Mouse (Mus musculus) gastrocnemius, postnatal 10 days (tissue): ENCODE data around the gene Tmx2. TPM values are rescaled to one million over a fixed set of nuclear protein-coding genes. Genes with fewer than 3 reads are reported as not detected.

ENCODE experiments used
- DNase-seq: peaks from one replicate; pipeline ENCODE4 v3.0.0; 2021; ENCODE audit warnings: mixed read lengths
- total RNA-seq, 2 experiments: library from RNA; stranded (reverse); gene quantifications; 2 replicates each; pipeline ENCODE4 v1.2.3; 2021

The Tmx2 gene
- total RNA-seq, 2 experiments from 2014 or later: 50.4 to 50.7 TPM

DNA sequence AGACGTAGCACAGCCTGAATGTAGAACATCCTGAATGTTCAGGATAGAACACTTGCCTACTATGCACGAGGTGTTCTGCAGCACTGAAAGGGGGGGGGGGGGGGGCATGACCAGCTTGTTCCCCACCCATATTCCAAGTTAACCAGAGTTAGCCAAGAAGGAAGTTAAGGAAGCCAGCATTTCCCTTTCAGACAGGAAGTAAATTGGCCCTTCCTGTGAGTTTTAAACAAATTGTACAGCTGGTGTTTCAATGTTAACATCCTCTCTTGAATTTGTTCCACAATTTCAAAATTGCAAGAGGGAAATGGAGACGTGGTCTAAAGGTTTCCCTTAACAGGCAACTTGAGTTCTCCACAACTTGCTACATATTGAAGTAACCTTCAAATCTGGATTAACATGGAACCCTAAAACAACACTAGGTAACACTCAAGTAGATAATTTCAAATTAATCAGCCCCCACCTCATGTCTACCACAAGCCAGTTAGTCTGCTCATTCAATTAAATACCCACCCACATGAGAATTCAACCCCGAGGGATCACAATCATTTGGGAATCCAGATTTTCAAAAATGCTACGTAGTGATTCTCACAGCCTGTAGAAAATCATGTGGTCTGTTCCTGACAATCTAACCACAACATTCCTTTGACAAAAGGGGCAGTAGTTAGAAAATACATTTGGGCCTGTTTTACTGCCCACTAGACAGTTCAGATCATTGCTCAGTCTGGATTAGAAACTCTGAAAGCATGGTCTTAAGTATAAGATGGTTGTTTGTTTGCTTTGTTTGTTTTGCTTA lies 40.3 kb downstream of the Tmx2 start:
- no peak for DNase-seq

- DNase-seq: peak; percentile 24
Observed at GRCm38 (mm10) chr2:84637452-84638165, 41.3 kb downstream of the Tmx2 start.

GRCm38 (mm10) chr2:84636231-84636741 lies 42.7 kb downstream of the Tmx2 start:
- DNase-seq: no peak

DNA sequence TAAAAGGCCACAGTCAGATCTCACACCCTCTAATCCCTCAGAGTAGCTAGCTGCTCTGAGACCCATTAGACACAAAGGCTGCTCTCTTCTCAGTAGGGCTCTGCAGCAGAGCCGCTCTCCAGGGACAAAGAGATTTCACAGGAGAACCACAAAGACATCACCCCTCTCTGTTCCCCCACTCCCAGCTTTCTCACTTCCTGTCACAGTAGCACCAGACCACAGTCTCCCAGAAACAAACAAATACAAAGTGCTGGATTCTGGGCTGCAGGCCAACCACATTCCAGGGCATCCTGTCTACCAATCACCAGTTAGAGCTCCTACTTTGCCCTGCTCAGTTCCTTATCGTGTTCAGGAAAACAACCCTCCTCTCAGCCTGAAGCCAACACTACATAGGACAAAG lies 43.3 kb downstream of the Tmx2 start:
- peak; percentile 85 for DNase-seq

DNA sequence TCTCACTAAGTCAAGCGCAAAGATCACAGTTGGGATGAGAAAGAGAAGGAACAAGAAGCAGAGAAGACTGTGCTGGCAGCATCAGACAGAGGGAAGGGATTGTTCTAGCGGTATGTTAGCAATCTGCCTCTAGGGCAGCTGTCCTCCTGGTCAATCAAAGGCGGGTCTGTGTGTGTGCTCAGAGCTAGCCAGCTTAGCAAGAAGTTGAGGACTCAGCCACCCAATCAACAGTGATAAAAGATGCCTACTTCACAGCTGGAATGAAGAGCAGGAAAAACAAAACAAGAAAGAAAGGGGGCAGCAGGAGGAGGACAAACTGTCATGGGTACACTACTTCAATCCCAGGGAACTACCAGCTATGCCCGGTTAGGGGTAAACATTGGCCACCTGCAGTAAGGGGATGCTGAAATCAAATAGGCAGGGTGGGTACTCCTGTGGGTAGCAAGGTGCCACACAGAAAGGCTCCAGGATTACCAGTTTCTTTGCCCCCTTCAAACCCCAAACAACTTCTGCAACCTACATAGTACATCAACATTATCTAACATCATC lies 43.9 kb downstream of the Tmx2 start:
- no peak for DNase-seq

DNA sequence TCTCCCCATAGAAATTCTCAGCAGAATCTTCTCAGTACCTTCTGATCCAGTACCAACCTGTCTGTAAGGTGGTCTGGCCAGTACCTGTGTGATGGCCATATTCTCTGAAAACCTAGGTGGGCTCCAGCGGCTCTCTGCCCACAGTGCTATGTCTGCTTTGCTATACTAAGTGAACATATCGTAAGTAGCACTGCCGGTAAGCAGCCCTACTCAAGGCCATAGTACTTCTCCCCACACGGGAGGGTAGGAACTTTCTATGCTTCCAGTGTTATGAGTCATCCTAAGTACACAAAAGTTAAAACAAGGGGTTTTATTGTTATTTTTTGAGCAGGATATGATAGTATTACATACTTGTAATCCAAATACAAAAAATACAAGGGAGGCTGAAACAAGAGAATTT lies 44.9 kb downstream of the Tmx2 start:
- DNase-seq: no peak

GRCm38 (mm10) chr2:84632999-84633398 lies 45.9 kb downstream of the Tmx2 start:
- DNase-seq: no peak

DNA sequence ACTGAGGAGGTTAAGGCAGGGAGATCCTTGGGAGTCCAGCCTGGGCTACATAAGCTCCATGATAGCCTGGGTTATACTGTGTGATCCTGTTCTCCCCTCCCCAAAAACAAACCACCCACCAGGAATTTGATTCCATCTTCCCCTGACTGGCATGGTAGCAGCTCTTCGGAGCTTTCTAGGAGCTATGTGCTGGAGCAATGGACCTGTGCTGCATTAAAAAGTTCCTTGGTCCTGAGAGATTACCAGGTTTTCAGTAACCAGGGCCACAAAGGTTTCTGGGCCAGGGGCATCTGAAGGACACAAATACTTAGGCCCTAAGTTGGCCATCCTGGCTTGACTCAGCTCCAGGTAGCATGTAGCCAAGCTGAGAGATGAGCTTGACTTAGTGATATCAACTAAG lies 46.9 kb downstream of the Tmx2 start:
- DNase-seq: no peak

DNA sequence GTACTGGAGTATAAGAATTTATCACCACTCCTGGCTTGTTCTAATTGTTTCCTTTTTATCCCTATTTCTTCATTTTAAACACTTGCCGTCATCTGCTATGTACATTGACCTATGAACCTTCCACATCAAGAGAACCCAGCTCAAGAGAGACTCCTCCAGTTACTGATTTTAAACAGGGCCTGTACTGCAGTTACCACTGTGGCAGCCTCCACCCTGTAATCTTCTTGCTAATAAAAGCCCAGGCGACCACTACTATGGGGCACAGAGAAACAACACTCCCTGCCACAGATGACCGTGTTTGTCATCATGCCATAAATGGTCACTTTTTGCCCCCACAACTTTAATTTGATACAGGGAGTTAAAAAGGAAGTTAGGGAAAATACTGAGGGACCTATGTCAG lies 51.9 kb downstream of the Tmx2 start:
- DNase-seq: no peak

DNA sequence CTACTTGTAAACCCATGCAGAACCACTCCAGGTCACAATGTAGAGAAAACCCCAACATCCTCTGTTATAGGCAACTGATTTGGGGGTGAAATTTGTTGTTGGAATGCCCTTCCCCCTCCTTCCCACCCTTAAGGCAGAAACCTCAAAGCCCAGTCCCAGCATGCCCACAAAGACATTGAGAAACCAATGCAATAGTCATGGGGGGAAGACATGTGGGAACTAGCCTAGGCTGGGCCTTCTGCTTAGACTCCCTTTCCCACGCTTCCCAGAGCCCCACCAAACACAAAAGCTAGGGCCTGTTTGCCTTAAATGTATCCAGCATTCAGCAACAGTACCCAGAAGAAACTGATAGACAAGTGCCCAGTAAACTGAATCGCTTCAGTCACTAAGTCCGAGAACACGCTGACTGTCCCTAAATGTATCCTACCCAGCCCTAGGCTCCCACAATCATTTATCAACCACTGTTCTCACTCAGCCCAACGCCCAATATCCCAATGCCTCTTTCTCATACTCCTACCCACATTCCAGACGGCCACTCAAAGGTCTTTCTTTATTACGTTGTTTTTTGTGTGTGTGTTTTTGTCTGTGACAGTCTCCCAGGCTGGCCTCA lies 52.5 kb downstream of the Tmx2 start:
- no peak for DNase-seq

- DNase-seq: no peak
Observed at GRCm38 (mm10) chr2:84624201-84624600, 54.7 kb downstream of the Tmx2 start.

DNA sequence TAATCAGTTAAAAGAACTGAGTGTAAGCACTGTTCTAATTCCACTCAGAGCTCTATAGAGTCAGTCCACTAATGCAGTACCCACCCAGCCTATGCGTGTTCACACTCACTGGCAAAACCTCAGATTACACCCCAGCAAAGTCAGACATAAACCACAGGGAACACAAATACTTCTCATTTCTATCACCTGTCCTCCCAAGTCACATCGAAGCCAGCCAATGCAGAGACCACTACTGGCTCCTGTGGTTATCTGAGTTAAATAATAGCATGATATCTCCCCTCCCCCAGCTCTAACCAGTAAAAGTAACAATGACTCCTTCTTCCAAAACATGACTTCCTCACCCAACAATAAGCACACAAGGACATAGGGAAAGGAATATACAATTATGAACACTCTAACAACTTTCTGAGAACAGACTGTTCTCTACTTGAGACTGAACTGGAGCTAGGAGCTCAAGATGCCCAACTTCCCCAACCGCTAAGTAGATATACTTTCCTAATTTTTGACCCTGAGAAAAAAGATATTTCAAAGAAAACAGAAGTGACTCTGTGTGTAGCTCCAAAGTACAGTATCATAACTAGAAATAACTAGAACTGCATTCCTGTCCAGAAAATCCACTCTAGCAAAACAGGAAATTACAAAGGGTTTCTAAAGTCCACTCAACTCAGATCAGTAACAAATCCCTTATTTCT lies 55.4 kb downstream of the Tmx2 start:
- no peak for DNase-seq

GRCm38 (mm10) chr2:84622668-84623067 lies 56.3 kb downstream of the Tmx2 start:
- no peak for DNase-seq

Other genes with a start within 250 kb of the Tmx2 start
- 10 to 100 TPM; 11.3 to 13.0 TPM for gene Tfpi, start 202.4 kb downstream of the Tmx2 start, total RNA-seq
- 10 to 100 TPM; 54.4 to 68.8 TPM for gene Ctnnd1, start 28.4 kb downstream of the Tmx2 start, total RNA-seq
- gene Btbd18, start 20.1 kb downstream of the Tmx2 start, total RNA-seq: under 1 TPM in 1 of 2 experiments, not detected in 1; 0.09 TPM
- gene Selenoh, start 8.4 kb downstream of the Tmx2 start, total RNA-seq: 10 to 100 TPM; 25.4 to 26.7 TPM
- not detected for gene Gm28635, start 1.1 kb downstream of the Tmx2 start, total RNA-seq
- 10 to 100 TPM; 11.0 to 13.6 TPM for gene Med19, start 738 bp downstream of the Tmx2 start, total RNA-seq
- 10 to 100 TPM; 42.7 to 47.9 TPM for gene Zdhhc5, start 36.0 kb upstream of the Tmx2 start, total RNA-seq
- 1 to 10 TPM; 4.6 to 5.3 TPM for gene Clp1, start 48.2 kb upstream of the Tmx2 start, total RNA-seq
- 1 to 10 TPM in 1 of 2 experiments, under 1 TPM in 1; 0.49 to 1.4 TPM for gene Ypel4, start 54.9 kb upstream of the Tmx2 start, total RNA-seq
- gene Gm19426, start 64.5 kb upstream of the Tmx2 start, total RNA-seq: 1 to 10 TPM in 1 of 2 experiments, under 1 TPM in 1; 0.77 to 1.4 TPM
- gene Serping1, start 96.3 kb upstream of the Tmx2 start, total RNA-seq: 10 to 100 TPM; 74.7 to 84.1 TPM
- 10 to 100 TPM in 1 of 2 experiments, 1 to 10 TPM in 1; 7.2 to 10.0 TPM for gene Ube2l6, start 119.7 kb upstream of the Tmx2 start, total RNA-seq
- 10 to 100 TPM; 64.0 to 71.1 TPM for gene Smtnl1, start 143.5 kb upstream of the Tmx2 start, total RNA-seq
- 10 to 100 TPM; 42.9 to 46.1 TPM for gene Timm10, start 147.9 kb upstream of the Tmx2 start, total RNA-seq
- gene Slc43a1, start 159.7 kb upstream of the Tmx2 start, total RNA-seq: 1 to 10 TPM; 6.4 to 6.7 TPM
- gene Rtn4rl2, start 207.6 kb upstream of the Tmx2 start, total RNA-seq: 1 to 10 TPM; 1.0 TPM